Mouse (Mus musculus) cortical plate, adult 2 months (tissue): ENCODE data around the gene Ust.

Experiments
- CTCF ChIP-seq: fragments of 200-500 bp; IDR thresholded peaks from 2 replicates; pipeline ENCODE4 v1.5.1; 2011; ENCODE audit warnings: mild to moderate bottlenecking, control low read depth, low read length; ENCODE audit not compliant: insufficient read depth; ENCODE audit errors: extremely low read depth
- POLR2A ChIP-seq: fragments of 200-500 bp; IDR thresholded peaks from 2 replicates; pipeline ENCODE4 v1.6.1; 2011; ENCODE audit warnings: mild to moderate bottlenecking, low read length, control low read depth; ENCODE audit not compliant: insufficient read depth; ENCODE audit errors: extremely low read depth

DNA sequence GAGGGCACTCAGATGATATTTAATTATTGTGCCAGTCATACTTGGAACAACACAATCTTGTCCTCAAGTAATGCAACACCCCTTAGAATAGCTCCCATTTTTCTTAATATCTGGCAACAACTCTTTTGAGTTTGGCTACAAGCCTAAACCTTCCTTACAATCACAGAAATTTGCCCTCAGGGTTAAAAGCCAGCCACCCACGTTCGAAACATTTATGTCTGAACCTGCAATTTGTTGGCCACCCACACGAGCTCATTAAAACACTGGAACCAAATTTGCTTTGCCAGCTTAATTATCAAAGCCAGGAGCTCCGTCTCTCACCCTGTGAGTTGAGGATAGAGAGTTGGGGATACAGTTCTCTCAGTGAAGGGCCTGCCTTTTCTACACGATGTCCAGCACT is 70.9 kb downstream of the Ust start:
- no peak for TF ChIP-seq CTCF
- no peak for TF ChIP-seq POLR2A
